Mouse (Mus musculus): ENCODE results near the gene Serpina3c.

Gene Serpina3c

DNA sequence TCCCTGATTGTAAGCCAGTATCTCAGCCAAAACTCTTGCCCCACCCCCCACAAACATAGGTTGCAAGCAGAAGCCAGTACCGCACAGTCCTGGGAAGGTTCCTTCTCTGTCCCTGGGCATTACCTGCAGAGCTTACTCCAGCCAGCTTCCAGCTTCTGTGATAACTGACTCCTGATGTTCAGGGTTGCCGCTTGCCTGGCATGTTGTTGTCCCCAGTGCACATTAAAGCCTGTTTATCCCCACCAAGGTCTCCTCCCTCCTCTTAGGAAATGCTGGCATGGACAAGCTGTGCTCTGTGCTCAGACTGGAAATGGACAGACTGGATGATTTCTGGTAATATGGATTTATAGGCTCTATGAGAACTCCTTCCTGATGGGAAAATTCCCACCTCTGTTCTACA is at the start of gene Serpina3c:
Gene Serpina3c, minus strand, starts transcription at position 215 of the 400 bp plus-strand sequence.
- no peak for DNase-seq (ENCODE audit: low read depth)

GRCm38 (mm10) chr12:104190852-104191251 is 37.2 kb upstream of the Serpina3c start:
- DNase-seq (ENCODE audit: low read depth), result no peak

- DNase-seq (ENCODE audit: low read depth), result no peak
Measured at GRCm38 (mm10) chr12:104189246-104189645, 35.6 kb upstream of the Serpina3c start.

DNA sequence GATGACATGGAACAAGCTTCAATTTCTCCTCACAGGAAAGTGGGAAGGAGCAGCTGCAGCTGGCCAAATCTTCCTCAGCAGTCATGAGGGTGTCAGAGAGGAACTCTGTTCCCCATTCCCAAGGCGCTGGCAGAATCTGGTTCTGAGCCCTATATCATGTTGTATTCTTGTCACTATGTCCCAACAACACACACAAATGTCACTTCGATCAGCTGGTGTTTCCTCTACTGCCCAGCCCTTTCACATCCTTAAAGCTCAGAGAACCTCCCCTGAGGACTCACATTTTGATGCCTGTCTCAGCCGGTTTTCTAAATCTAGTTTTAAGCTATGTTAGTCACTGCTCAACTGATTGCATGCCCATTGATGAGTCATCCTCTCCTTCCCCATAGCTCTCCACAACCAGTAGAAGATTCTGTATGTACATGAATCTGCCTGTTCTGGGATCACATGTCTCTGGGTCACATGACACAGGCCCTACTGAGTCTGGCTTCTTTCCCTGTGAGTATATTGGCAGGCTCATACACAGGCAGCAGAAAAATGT is 32.4 kb upstream of the Serpina3c start:
- DNase-seq (ENCODE audit: low read depth), result no peak

- DNase-seq (ENCODE audit: low read depth), result no peak
Measured at GRCm38 (mm10) chr12:104185046-104185445, 31.4 kb upstream of the Serpina3c start.

DNA sequence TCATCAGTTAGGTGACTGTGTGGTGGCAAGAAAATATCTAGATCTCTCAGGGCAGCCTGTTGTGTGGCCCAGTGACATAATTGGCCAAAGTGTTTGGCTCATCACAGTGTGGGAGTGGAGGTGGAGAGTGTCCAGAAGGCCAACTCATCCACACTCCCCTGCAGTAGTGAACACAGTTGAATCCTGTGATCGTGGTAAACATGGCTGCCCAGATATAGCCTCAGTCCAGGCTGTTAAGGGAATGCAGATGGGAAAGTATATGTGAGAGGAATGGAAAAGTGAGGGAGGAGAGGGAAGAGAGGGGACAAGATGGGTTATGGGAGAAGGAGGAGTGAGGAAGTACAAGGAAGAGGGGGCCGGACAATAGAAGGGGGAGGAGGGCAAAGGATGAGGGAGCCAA is 25.3 kb upstream of the Serpina3c start:
- DNase-seq (ENCODE audit: low read depth), result no peak

DNA sequence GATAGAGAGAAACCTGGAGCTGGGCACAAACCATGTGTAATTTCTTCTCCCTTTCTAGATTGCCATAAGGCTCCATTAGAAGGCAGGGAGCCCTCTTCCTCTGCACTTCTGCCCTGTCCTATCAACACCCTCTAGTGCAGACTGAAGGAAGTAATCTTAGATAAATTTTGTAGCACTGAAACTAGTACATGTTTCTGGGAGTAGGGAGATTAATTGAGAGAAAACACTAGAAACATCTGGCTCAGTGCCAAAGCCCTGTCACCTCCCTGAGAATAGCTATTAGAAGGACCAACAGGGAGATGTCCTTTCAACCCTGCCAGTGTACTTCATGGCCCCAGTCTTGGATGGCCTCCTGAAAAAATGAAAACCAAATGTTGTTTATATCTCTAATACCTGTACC is 24.9 kb upstream of the Serpina3c start:
- DNase-seq (ENCODE audit: low read depth), result no peak

DNA sequence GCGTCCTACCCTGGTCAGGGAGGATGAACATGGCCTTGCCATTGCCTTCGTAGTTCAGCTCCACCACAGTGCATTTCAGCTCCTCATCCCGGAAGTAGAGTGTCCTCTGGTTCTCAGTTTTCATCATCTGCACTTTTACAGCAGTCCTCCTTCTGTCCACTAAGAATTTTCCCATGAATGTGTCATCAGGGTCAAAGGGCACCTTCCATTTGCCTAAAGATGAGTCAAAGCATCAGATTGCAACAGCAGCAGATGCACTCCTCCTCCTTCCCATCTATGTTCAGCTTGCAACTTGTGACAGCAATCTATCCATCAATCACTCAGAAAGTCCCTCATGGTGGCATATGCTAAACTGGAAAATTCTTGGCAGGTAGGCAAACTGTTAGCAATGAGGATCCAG is 22.0 kb upstream of the Serpina3c start:
- DNase-seq (ENCODE audit: low read depth), result no peak

DNA sequence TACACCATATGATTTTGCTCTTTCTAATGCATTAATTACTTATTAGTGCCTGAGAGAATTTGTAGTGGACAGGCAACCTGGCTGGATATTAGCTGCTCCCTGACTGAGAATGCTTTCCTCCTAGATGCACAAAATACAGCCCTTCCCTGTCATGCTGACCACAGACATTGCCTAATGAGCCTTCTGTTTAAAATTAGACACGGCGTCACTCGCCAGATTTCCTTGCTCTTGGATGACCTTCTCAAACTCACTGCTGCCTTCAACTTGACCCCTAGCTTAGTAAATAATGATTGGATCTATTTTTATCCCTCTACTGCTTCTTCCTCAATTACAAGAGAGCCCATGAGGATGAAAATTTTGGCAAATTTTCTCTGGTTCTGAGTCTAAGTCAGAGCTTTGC is 21.1 kb upstream of the Serpina3c start:
- DNase-seq (ENCODE audit: low read depth), result no peak

DNA sequence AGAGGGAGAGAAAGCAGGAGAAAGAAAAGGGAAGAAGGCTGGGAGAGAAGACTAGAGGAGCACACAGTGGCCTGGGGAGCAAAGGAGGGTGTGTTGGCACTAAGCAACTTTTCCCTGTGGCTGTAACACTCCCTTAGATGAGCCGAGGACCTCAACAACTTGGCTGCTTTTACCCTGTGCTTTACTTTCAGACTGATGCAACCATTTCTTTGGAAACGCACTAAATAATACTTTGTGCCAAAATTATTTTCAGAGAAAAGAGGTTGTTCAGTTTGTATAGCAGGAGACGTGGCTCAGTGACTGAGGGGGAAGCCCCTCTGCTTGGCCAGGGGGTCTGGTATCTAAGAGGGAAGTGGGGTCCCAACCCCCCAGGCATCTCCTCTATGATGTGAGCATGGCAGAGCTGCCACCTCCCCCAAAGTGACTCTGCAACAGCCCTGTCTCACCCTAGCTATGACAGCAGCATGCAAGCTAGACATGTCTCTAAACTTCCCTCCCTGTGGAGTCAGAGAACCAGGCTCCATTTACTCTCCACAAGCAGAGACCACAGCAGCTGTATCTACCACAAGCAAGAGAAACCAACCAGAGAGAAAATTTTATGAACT is 527 bp downstream of the Serpina3c start:
- DNase-seq (ENCODE audit: low read depth), result no peak

GRCm38 (mm10) chr12:104151989-104152388 is 1.7 kb downstream of the Serpina3c start:
- no peak for DNase-seq (ENCODE audit: low read depth)

- no peak for DNase-seq (ENCODE audit: low read depth)
Measured at GRCm38 (mm10) chr12:104145571-104145970, 8.1 kb downstream of the Serpina3c start.

DNA sequence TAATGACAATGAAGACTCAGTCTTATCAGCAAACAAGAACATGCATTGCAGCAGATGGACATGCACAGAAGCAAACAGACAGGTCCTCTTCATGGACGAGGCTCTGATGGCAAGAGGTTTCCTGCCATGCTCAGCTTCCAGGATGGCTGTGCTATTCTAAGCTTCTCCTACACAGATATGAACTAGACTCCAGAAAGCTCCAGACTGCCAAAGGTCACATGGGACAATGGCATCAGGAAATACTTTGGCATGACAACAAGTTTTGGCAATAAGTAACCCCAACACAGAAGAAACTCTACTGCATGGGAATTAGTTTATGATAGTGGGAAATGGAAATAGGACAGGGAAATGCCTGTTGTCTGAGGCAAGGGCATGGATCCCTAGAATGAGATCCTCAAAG is 10.4 kb downstream of the Serpina3c start:
- DNase-seq (ENCODE audit: low read depth), result no peak

DNA sequence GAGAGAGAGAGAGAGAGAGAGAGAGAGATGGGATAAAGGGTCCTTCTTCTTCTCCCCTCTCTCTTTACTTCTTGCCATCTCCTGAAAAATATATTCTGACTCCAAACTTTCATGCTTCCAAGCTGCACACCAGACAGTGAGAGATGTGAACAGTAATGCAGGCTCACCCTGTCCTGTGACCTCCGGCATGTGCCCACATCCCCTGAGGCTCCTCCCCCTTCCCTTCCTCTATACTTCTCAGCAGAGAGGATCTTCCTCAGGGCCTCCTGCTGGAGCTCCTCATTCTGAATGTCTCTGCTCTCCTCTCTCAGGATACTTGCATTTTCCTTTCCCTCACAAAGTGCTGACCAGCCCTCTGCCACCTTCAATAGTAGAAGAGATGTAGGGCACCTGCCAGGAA is 11.2 kb downstream of the Serpina3c start:
- DNase-seq (ENCODE audit: low read depth), result no peak

- no peak for DNase-seq (ENCODE audit: low read depth)
Measured at GRCm38 (mm10) chr12:104141506-104141905, 12.2 kb downstream of the Serpina3c start.

DNA sequence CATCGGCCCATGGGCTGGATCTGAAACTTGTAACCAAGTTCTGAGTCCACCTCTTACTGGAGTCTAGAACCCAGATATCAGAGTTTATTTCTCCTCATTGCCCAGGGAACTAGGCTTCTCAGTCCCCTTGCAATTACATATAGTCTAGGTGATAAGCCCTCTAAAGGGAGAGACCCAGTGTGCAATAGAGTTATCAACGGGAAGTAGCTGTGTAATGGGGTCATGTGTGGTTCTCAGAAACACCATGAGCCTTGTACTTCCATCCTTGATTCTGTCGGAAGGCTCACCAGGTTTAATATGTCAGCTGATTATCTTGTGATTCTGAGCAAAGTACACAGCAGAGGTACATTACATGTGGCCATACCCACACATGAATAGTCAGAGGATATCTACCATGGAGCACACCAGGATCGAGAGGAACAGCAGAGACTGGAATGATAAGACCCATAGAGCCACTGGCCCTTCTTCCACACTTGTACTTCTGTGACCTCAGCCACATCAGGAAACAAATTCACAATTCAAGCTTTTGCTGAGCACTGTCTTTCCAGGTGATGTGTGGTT is 13.0 kb downstream of the Serpina3c start:
- DNase-seq (ENCODE audit: low read depth), result no peak

DNA sequence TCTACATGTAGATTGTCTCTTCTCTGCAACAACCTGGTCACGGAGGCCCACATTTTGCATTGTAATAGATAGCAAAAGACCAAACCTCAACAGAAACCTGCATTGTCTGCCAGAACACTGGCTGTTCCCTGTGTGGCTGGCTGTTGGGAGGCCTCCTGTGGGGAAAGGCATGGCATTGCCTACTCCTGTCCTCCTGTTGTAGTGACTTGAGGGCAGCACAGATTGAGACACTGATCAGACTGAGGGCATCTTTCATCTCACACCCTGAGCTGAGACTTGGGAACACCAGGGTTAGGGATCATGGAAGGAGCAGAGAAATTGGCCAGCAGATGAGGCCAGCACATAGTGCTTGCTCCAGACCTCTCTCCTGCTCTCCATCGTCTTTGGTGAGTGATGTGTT is 15.5 kb downstream of the Serpina3c start:
- DNase-seq (ENCODE audit: low read depth), result no peak

GRCm38 (mm10) chr12:104131041-104131440 is 22.6 kb downstream of the Serpina3c start:
- no peak for DNase-seq (ENCODE audit: low read depth)

- DNase-seq (ENCODE audit: low read depth), result no peak
Measured at GRCm38 (mm10) chr12:104127696-104128095, 26.0 kb downstream of the Serpina3c start, which contains the start of gene Serpina3b. Gene Serpina3b, plus strand, starts transcription at chr12:104127996.

DNA sequence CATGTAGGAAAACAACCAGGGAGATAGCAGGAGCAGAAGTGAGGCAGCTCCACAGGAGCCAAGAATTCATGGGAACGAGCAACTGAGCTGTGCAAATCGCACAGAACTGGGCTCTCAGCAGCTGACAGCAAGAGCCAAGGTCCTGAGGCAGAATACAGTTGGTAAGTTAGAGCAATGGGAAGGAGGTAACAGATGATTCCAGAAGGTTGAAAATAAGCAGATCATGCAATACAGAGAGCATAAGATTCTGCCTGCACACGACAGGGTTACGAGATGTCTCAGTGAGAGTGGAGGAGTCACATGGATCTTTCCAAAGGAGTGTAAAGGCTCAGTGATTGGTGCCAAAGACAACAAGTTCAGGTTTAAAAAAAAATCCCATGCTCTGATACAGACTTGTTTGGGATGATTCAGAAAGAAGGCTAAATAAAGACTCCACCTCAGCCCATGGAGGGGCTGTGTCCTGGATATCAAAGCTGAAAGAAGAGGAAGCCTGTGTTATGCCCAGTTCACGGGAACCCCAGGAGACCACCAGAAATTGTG is 28.6 kb downstream of the Serpina3c start:
- DNase-seq (ENCODE audit: low read depth), result no peak

- no peak for DNase-seq (ENCODE audit: low read depth)
Measured at GRCm38 (mm10) chr12:104123996-104124395, 29.7 kb downstream of the Serpina3c start.

DNA sequence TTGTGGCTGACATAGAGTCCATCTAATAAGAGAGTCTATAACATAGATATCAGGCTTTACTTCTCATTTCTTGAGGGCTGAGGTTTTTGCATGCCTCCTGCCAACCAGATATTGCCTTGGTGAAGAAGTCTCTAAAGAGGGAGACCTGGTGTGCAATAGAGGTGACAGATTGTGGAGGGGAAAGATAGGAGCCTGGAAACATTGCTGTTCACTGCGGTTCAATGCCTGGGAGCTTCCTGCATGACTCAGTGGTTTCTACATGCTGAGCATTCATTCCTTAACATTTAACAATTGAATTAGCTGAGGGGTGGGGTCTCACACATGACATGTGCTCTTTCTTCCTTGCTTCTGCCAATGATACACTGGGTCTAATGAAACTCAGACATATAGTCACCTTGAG is 30.6 kb downstream of the Serpina3c start:
- no peak for DNase-seq (ENCODE audit: low read depth)

- DNase-seq (ENCODE audit: low read depth), result no peak
Measured at GRCm38 (mm10) chr12:104114921-104115579, 38.6 kb downstream of the Serpina3c start.
